Mouse (Mus musculus) hematopoietic stem cell, adult 5-6 weeks (primary cell): ENCODE measurements at regions not wholly inside any gene's neighbourhood (a gene's known extent, or its start where the extent isn't known, plus 50 kb on each side); places are given as distances from the start of the nearest gene placed in this dataset.

Source experiments
- ATAC-seq, 2 experiments: fragments of 125-278 bp in 1 of 2; replicated peaks in 1 of 2; 2 replicates each; pipeline ENCODE4 v1.8.0; 2016 to 2017; ENCODE audit warnings: inconsistent platforms in 2 of 2, mild to moderate bottlenecking in 2 of 2, moderate number of reproducible peaks in 2 of 2, low read depth in 1 of 2, moderate TSS enrichment in 1 of 2; ENCODE audit not compliant: low FRiP score in 2 of 2, poor library complexity in 2 of 2, severe bottlenecking in 2 of 2, insufficient read depth in 1 of 2, low TSS enrichment in 1 of 2

DNA sequence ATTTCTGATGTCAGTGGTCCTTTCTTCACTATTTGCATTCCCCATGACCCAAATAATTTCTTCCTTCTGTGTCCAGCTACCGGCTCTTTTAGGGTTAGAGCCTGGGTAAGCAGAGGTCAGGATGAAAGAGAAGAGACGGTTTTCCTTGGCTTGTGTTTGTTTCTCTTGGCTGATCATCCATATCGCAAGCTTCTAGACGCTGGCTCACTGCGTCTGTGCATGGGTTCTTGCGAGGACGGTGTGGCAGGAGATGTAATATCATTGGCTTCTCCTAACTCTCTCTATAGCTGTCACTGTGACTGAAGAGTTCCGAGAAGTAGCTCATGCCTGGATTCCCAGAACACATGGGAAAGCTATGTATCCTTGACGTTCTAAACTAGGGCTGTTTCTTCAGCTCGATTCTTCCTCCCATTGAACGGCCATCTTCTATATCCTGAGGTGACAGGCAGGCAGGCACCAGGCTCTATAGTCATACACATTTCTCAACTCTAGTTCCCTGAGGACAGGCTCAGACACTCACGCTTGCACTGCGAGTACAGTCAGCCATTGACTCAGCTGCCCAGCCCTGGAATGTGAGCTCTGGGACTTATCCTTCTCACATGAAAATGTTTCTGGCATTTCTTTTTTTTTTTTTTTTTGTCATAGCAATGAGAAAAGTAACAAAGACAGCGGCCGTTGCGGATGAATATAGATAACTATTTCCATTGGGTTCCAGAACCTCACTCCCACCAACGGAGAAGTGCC lies 85.0 kb downstream of the Bach1 start:
- ATAC-seq = no peak

DNA sequence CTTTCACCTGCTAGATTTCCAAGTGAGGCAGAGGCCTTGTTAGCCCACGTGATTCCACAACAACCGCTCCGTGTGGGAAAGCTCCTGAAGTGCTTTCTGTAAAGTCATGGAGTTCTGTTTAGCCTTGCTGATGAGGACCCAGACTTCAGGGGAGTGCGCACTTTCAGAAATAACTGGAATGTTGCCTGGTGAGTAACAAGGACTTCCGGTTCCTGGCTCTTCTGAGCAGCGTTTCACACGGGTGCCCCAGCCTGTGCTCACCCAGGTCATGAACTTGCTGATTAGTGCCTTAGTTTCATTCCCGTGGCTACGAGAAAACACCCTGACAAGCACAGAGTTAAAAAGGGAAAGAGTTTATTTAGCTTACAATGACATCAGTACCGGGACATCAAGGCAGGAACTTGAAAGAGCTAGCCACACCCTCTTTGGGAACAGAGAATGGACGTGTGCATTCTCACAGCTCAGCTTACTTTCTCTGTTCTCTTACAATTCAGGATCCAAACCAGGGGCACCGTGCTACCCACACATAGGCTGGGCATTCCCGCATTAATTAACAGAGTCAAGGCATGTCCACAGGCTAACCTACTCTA lies 85.8 kb downstream of the Bach1 start:
- no peak for ATAC-seq

DNA sequence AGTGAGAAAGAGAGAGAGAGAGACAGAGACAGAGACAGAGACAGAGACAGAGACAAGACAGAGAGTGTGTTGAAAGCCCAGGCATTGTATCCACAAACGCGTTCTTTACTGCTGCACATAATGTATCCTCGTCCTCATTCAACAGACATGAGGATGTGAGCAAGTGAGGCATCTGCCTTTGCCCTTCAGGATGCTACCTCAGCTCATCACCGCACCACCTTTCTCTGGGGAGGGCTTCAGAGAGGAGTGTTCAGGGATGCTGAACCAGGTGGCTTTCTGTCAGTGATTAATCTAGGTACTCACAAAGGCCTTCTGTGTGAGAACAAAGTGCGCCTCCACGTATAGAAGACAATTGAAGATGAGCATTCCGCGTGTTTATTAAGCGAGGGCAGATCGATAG lies 90.8 kb downstream of the Bach1 start:
- ATAC-seq = no peak

DNA sequence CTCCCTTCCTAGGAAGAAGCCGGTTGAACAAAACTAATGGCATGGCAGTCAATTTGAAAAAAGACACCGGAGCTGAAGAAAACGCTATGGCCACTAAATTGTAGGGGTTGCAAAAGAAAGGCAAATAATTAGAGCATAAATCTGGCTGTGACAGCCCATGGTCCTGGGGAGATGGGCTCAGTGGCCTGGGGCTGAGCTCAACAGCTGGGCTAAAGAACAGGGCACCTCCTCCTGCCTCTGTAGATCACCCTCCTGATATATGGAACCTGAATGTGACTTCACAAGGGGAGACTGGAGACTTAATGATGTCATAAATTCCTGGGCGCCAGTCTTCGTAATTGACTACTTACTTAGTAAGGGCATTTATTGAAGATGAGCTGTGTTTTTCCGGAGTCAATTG lies 91.2 kb downstream of the Bach1 start:
- no peak for ATAC-seq

GRCm38 (mm10) chr16:87796514-87797248 lies 97.9 kb downstream of the Bach1 start:
- peak; percentile 78 to 80 for ATAC-seq

DNA sequence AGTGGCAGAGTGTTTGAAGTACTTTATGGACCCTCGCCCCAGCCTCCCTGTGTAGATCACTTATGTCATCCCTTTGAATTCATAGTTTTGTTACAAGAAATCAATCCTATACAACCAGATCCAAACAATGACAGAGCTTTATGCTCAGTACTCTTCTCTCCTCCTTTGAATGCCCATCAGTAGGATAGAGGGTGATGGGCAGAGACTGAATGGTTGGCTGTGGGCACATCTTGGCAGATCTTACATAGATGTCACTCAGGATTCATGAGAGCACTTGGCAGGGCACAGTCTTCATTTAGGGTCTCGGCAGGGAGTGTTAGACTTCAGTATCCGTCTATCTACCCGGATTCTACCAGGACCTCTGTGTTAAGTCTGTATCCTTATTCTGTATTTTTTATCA lies 103.6 kb downstream of the Bach1 start:
- ATAC-seq = no peak

- no peak for ATAC-seq
These were observed 118.8 kb downstream of the Bach1 start for GRCm38 (mm10) chr16:87817590-87817989.

GRCm38 (mm10) chr16:87834296-87834695 lies 135.6 kb downstream of the Bach1 start:
- no peak for ATAC-seq

DNA sequence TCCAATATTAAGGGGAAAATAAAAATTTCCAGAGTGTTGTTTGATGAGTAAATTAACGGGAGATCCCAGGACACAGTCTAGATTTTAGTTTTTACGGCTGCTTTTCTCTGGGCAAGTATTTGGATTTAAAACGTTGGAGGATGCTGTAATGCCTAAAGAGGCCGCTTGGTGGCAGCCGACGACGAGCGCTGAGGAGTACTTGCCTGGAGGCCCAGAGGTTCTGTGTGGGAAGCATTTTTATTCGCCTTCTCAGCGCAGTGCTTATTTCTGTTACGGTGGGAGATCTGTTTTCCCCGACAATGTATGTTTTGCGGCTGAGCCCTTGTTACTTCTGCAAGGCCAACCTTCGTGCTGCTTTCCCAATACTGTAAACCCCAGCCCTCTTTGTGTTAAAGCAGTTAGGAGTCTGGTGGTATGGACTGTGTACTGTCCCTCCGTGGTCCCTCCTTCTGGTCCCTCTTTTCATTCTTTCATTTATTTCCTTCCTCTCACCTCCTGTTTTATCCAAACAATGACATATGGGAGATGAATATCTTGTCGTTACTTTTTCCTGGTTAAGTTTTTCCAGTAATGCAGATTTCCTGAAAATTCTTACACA lies 142.3 kb downstream of the Bach1 start:
- peak; percentile 78 to 88 for ATAC-seq
